Comparison of ENCODE assay signal across 8 mouse cellular contexts in the genomic region with DNA sequence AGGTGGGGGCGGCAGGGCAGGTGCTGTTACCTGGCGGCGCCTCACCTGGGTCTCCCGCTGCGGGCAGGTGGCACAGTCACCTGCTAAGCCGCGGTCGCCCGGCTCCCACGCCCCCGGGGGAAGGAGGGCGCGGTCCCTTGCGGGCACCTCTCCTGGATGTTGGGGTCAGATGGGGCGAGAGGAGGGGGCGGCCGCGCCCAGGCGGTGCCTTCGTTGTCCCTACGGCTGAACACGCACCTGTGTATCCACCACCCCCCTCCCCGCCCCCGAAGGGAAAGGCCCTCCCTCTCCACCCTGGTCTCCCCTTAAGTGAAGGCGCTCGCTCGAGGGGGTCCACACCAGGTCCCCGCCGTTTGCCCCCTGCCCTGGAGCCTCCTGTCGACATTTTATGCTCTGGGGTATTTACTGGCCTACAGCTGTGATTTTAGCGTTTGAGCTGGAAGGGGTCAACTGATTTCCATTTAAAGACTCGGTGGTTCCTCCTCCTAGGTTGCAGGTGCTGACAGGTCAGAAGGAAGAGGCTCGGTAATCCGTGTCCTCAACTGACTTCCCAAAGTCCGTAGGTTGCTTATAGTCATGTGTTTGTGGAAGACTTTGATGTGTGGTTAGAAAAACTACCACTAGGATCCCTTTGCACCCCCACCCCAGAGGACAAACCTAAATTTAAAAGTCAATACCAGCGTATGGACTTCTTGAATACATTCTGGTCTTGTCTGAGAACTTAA. TPM values are rescaled to one million over a fixed set of nuclear protein-coding genes. Genes with fewer than 3 reads are reported as not detected.
DNase-seq lines count a peak whose midpoint lies in the region; ATAC-seq and TF ChIP-seq lines count a peak whose summit lies in the region.

No protein-coding gene starts in this region.

- no peaks in the 10 kb centered on the region for H3K9me3 ChIP-seq in heart, embryonic 16.5 days (replicated peaks; ENCODE audit: control insufficient read depth, low read length)
- H3K9me3 ChIP-seq in limb, embryonic 15.5 days, result no peaks in the 10 kb centered on the region

- H3K36me3 ChIP-seq in spleen, adult 2 months (ENCODE audit: control insufficient read depth, insufficient read depth, low read length), result no peaks in the 10 kb centered on the region
- no peaks in the 10 kb centered on the region for H3K36me3 ChIP-seq in heart, embryonic 16.5 days (ENCODE audit: control insufficient read depth, insufficient read depth)
- no peaks in the 10 kb centered on the region for H3K36me3 ChIP-seq in limb, embryonic 15.5 days

- peak; percentile 32; the same call in 1 of the 2 replicates for ATAC-seq in heart, embryonic 16.5 days (replicated peaks; ENCODE audit: extremely low read depth, insufficient read depth, low FRiP score)
- ATAC-seq in limb, embryonic 15.5 days (ENCODE audit: insufficient number of reproducible peaks, low FRiP score, low TSS enrichment, low read depth), result no peak

- no peak for TF ChIP-seq CTCF in spleen, adult 2 months (IDR thresholded peaks at IDR 0.05; ENCODE audit: extremely low read depth, insufficient read depth, insufficient read length, insufficient replicate concordance)

- peak overlapping the region; percentile 83 for H3K4me3 ChIP-seq in spleen, adult 2 months (ENCODE audit: extremely low read depth, insufficient read depth, insufficient read length)
- H3K4me3 ChIP-seq in heart, embryonic 16.5 days (ENCODE audit: low read length), result peak overlapping the region; percentile 92
- peak overlapping the region; percentile 78 for H3K4me3 ChIP-seq in limb, embryonic 15.5 days

- TF ChIP-seq POLR2A in spleen, adult 2 months (IDR thresholded peaks at IDR 0.05; ENCODE audit: low read depth, low read length), result no peak

- no peaks in the 10 kb centered on the region for H3K27me3 ChIP-seq in spleen, adult 2 months (ENCODE audit: control insufficient read depth, insufficient read depth, low read length)
- H3K27me3 ChIP-seq in heart, embryonic 16.5 days (ENCODE audit: control insufficient read depth, insufficient read depth, low read length), result no peaks in the 10 kb centered on the region
- H3K27me3 ChIP-seq in limb, embryonic 15.5 days, result no peaks in the 10 kb centered on the region

- 5% methylated on average over 28 of the region's 36 CpGs for WGBS in spleen, adult 2 months
- 7% methylated on average over 22 of the region's 36 CpGs for WGBS in heart, embryonic 16.5 days
- 4% methylated on average over 19 of the region's 36 CpGs for whole genome bisulfite sequencing in limb, embryonic 15.5 days

- H3K4me1 ChIP-seq in spleen, adult 2 months (ENCODE audit: control insufficient read depth, insufficient read depth, insufficient read length), result no peaks in the 10 kb centered on the region
- peaks cover 6% of the 10 kb centered on the region; the same call in 1 of the 2 replicates for H3K4me1 ChIP-seq in heart, embryonic 16.5 days (ENCODE audit: control insufficient read depth, insufficient read depth, low read length)
- H3K4me1 ChIP-seq in limb, embryonic 15.5 days, result peaks cover 12% of the 10 kb centered on the region

- intact Hi-C loops in left cerebral cortex, postnatal 4 days (cut with DNase I), result no loop called here

- peak overlapping the region; percentile 97 for H3K9ac ChIP-seq in heart, embryonic 16.5 days (ENCODE audit: low read length)
- peak overlapping the region; percentile 83 for H3K9ac ChIP-seq in limb, embryonic 15.5 days

- peak; percentile 47 for DNase-seq in adrenal gland, adult 2 months
- no peak for DNase-seq in adrenal gland, postnatal 4 days (ENCODE audit: low spot score in 2 of 2)
- DNase-seq in spleen, adult 2 months (ENCODE audit: low read depth in 1 of 2, low spot score in 2 of 2), result no peak
- no peak for DNase-seq in spleen, postnatal 10 days (ENCODE audit: low spot score in 2 of 2)
- DNase-seq in retina, postnatal 1 day, result peak; percentile 45
- no peak for DNase-seq in left cerebral cortex, postnatal 4 days

- peak overlapping the region; percentile 99 for H3K4me2 ChIP-seq in heart, embryonic 16.5 days (ENCODE audit: low read depth, low read length)
- H3K4me2 ChIP-seq in limb, embryonic 15.5 days, result peak overlapping the region; percentile 99

- no peak overlapping the region for H3K27ac ChIP-seq in spleen, adult 2 months (ENCODE audit: insufficient read depth, low read length)
- peak overlapping the region; percentile 69 for H3K27ac ChIP-seq in heart, embryonic 16.5 days (ENCODE audit: low read length)
- no peak overlapping the region for H3K27ac ChIP-seq in limb, embryonic 15.5 days

RNA-seq across cellular contexts. Expression of gene Lrrc8b, which starts 0.5 kb away (rescaled TPM):
- total RNA-seq in adrenal gland, adult 2 months (2021), result 100 to 1,000 TPM in 1 of 2 experiments, 10 to 100 TPM in 1; 82.8 to 115 TPM
- polyA plus RNA-seq in adrenal gland, adult 2 months (2012; rRNA removed), result 23.9 and 38.7 TPM in 2 replicates
- 10 to 100 TPM; 85.8 TPM for total RNA-seq in adrenal gland, postnatal 4 days (2021)
- polyA plus RNA-seq in spleen, adult 2 months (2012; rRNA removed), result 3.0 and 4.1 TPM in 2 replicates
- 3.1 and 3.2 TPM in 2 replicates for polyA plus RNA-seq in heart, embryonic 16.5 days (2015; fragmentation: Nextera tagmentation; extraction: Ambion mirVana)
- 3.8 and 4.1 TPM in 2 replicates for polyA plus RNA-seq in limb, embryonic 15.5 days (2015; fragmentation: Nextera tagmentation; extraction: Ambion mirVana)
- 100 to 1,000 TPM; 105 to 108 TPM for total RNA-seq in left cerebral cortex, postnatal 4 days (2021)

Comparison
In these comparisons a context has a peak if more than half of its experiments do, and no peak if none do; other contexts are left out.
1. DNase-seq: peak in adrenal gland, adult 2 months (single experiment) and retina, postnatal 1 day (single experiment); none in adrenal gland, postnatal 4 days (0 of 2), spleen, adult 2 months (0 of 2), spleen, postnatal 10 days (0 of 2) and left cerebral cortex, postnatal 4 days (single experiment).
2. Peak in every context shown above with its lines, with median percentiles within 50 percentile points of each other: H3K4me3 ChIP-seq.